Mouse (Mus musculus) spleen, adult 2 months (tissue): ENCODE measurements around the gene Tsga10.

ENCODE experiments used
- CTCF ChIP-seq: fragments of 200-500 bp; IDR thresholded peaks from 2 replicates; pipeline ENCODE4 v1.5.1; 2011; ENCODE audit warnings: mild to moderate bottlenecking, inconsistent platforms; ENCODE audit not compliant: insufficient read depth, insufficient read length, insufficient replicate concordance; ENCODE audit errors: extremely low read depth
- POLR2A ChIP-seq: fragments of 200-500 bp; IDR thresholded peaks from 2 replicates; pipeline ENCODE4 v1.6.1; 2011; ENCODE audit warnings: low read depth, low read length, inconsistent platforms

GRCm38 (mm10) chr1:37873157-37873556 lies 6.9 kb upstream of the Tsga10 start:
- TF ChIP-seq CTCF: no peak
- TF ChIP-seq POLR2A: no peak
